Mouse (Mus musculus): ENCODE measurements around the gene Fam234b. TPM values are rescaled to one million over a fixed set of nuclear protein-coding genes. Genes with fewer than 3 reads are reported as not detected.

Fam234b gene
- polyA plus RNA-seq, 1 experiment, result 357 TPM

GRCm38 (mm10) chr6:135161356-135161755 is 36.4 kb upstream of the Fam234b start:
- 90% methylated on average over 4 of the region's 4 CpGs for WGBS
- Histone ChIP-seq H3K27ac (ENCODE audit: insufficient read depth, low read depth, low read length) (no peak overlapping the region), H3K4me1 (ENCODE audit: control insufficient read depth, insufficient read depth, low read length) (peaks cover 6% of the 10 kb centered on the region), H3K4me3 (ENCODE audit: insufficient read depth, low read depth, low read length) (no peak overlapping the region)
- no peak for TF ChIP-seq CTCF (IDR thresholded peaks at IDR 0.05; ENCODE audit: insufficient read depth, low read depth, low read length)
- no peak for TF ChIP-seq POLR2A (IDR thresholded peaks at IDR 0.05; ENCODE audit: insufficient read depth, low read depth, low read length)

GRCm38 (mm10) chr6:135162311-135162710 is 35.5 kb upstream of the Fam234b start:
- H3K27ac ChIP-seq (ENCODE audit: insufficient read depth, low read depth, low read length), result no peak overlapping the region
- 93% methylated on average over 3 of the region's 3 CpGs for WGBS
- no peak overlapping the region for H3K4me3 ChIP-seq (ENCODE audit: insufficient read depth, low read depth, low read length)
- H3K4me1 ChIP-seq (ENCODE audit: control insufficient read depth, insufficient read depth, low read length), result peaks cover 8% of the 10 kb centered on the region
- TF ChIP-seq POLR2A (IDR thresholded peaks at IDR 0.05; ENCODE audit: insufficient read depth, low read depth, low read length), result no peak
- TF ChIP-seq CTCF (IDR thresholded peaks at IDR 0.05; ENCODE audit: insufficient read depth, low read depth, low read length), result no peak

DNA sequence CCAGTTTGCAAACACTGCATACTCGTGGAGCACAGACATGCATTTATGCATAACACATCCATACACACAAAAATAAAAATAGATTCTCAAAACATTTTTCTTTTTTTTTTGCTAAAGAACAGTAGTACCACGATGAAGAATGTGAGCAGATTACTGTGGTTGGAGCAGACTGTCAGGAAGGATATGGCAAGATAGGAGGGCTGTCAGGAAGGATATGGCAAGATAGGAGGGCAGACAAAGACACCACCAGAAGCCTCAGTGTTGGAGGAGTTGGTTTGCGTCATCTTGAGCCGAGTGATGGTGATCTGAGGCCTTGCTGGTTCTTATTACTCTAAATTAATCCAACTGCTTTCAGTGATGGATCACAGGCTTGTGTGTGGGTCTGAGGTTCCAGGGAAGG is 34.9 kb upstream of the Fam234b start:
- TF ChIP-seq CTCF (IDR thresholded peaks at IDR 0.05; ENCODE audit: insufficient read depth, low read depth, low read length) (no peak), POLR2A (IDR thresholded peaks at IDR 0.05; ENCODE audit: insufficient read depth, low read depth, low read length) (no peak)

DNA sequence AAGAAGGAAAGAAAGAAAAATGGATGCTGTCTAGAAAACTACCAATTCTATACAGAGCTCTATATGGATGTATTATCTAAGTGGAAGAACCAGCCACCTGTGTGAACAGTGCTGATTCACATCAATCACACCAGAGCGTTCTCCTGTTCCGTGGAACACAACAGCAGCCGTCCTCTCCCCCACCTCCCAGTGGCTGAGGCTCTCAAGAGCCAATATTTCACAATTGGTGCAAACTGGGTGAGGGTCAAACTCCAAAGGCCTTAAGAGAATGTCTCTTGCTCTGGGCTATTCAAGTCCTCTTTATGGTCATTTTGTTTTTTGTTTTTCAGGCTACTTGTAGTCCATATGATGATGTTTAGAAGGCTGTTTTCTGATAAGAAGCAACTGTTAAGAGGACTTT is 32.6 kb upstream of the Fam234b start:
- H3K4me3 ChIP-seq (ENCODE audit: insufficient read depth, low read depth, low read length), result no peak overlapping the region
- 93% methylated on average over 3 of the region's 3 CpGs for WGBS
- H3K4me1 ChIP-seq (ENCODE audit: control insufficient read depth, insufficient read depth, low read length), result peaks cover 18% of the 10 kb centered on the region
- TF ChIP-seq CTCF (IDR thresholded peaks at IDR 0.05; ENCODE audit: insufficient read depth, low read depth, low read length) (no peak), POLR2A (IDR thresholded peaks at IDR 0.05; ENCODE audit: insufficient read depth, low read depth, low read length) (no peak)
- no peak overlapping the region for H3K27ac ChIP-seq (ENCODE audit: insufficient read depth, low read depth, low read length)

More for the DNA sequence above, 34.9 kb upstream of the Fam234b start:
- Histone ChIP-seq H3K4me1 (ENCODE audit: control insufficient read depth, insufficient read depth, low read length) (peaks cover 13% of the 10 kb centered on the region), H3K27ac (ENCODE audit: insufficient read depth, low read depth, low read length) (0 out of 2 replicates have a peak overlapping the region, but pooled peaks have one; percentile 17), H3K4me3 (ENCODE audit: insufficient read depth, low read depth, low read length) (no peak overlapping the region)
- 51% methylated on average over 4 of the region's 4 CpGs for WGBS

- H3K4me1 ChIP-seq (ENCODE audit: control insufficient read depth, insufficient read depth, low read length), result peaks cover 18% of the 10 kb centered on the region
- H3K4me3 ChIP-seq (ENCODE audit: insufficient read depth, low read depth, low read length), result no peak overlapping the region
- H3K27ac ChIP-seq (ENCODE audit: insufficient read depth, low read depth, low read length), result no peak overlapping the region
- TF ChIP-seq CTCF (IDR thresholded peaks at IDR 0.05; ENCODE audit: insufficient read depth, low read depth, low read length), result no peak
- no peak for TF ChIP-seq POLR2A (IDR thresholded peaks at IDR 0.05; ENCODE audit: insufficient read depth, low read depth, low read length)
- WGBS, result 91% methylated on average over 2 of the region's 2 CpGs
These were observed 32.1 kb upstream of the Fam234b start for GRCm38 (mm10) chr6:135165706-135166105.

GRCm38 (mm10) chr6:135166262-135166661 is 31.5 kb upstream of the Fam234b start:
- no peak overlapping the region for H3K27ac ChIP-seq (ENCODE audit: insufficient read depth, low read depth, low read length)
- WGBS, result 92% methylated on average over 3 of the region's 3 CpGs
- H3K4me3 ChIP-seq (ENCODE audit: insufficient read depth, low read depth, low read length), result no peak overlapping the region
- TF ChIP-seq CTCF (IDR thresholded peaks at IDR 0.05; ENCODE audit: insufficient read depth, low read depth, low read length) (no peak), POLR2A (IDR thresholded peaks at IDR 0.05; ENCODE audit: insufficient read depth, low read depth, low read length) (no peak)
- H3K4me1 ChIP-seq (ENCODE audit: control insufficient read depth, insufficient read depth, low read length), result peaks cover 18% of the 10 kb centered on the region

- no peak for TF ChIP-seq CTCF (IDR thresholded peaks at IDR 0.05; ENCODE audit: insufficient read depth, low read depth, low read length)
- no peak for TF ChIP-seq POLR2A (IDR thresholded peaks at IDR 0.05; ENCODE audit: insufficient read depth, low read depth, low read length)
- 79% methylated on average over 5 of the region's 5 CpGs for WGBS
- Histone ChIP-seq H3K4me1 (ENCODE audit: control insufficient read depth, insufficient read depth, low read length) (peaks cover 18% of the 10 kb centered on the region), H3K27ac (ENCODE audit: insufficient read depth, low read depth, low read length) (no peak overlapping the region), H3K4me3 (ENCODE audit: insufficient read depth, low read depth, low read length) (no peak overlapping the region)
These were observed 31.1 kb upstream of the Fam234b start for GRCm38 (mm10) chr6:135166712-135167111.

DNA sequence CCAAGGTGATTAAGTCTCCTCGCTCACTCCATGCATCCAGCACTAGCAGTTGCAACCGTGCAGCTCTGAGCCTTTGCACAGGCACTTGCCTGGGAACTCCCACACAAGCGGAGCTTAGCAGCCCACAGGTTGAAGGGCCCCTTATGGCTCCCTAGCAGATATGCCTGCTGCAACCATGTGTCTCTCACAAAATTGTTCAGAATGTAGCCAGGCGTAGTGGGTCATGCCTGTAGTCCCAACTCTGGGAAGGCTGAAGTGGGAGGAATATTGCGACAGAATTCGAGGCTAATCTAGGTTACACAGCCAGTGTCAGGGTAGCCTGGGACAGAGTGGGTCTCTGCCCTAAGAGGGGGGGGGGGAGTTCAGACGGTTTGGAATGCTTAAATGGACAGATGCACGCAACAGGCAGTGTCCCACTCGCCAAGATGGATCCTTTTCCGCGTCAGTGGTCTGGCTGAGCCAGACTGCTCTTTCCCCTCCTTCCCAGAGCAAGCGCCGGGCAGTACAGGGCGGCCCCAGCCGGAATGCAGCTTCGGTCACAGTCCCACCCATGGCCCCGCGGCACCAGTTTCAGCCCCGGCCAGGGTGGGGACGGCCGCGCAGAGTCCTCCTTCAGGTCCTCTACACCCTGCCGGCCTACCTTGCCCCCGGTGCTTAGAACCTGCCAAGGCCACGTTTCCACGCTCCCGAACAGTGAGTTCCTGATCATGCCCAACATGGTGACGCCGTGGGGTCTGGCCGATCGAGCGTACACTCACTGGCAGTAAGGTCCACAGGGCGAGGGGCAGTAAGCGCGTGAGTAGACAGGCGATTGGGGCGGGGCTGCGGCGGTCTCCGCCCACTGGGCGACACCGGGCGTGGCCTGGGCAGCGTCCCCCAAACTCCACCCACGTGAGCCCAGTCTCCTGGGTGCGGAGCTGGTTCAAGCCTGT is 30.1 kb upstream of the Fam234b start:
- Histone ChIP-seq H3K27ac (ENCODE audit: insufficient read depth, low read depth, low read length) (no peak overlapping the region), H3K4me3 (ENCODE audit: insufficient read depth, low read depth, low read length) (peak overlapping the region; percentile 49), H3K4me1 (ENCODE audit: control insufficient read depth, insufficient read depth, low read length) (peaks cover 18% of the 10 kb centered on the region)
- WGBS, result 8% methylated on average over 46 of the region's 46 CpGs
- TF ChIP-seq CTCF (IDR thresholded peaks at IDR 0.05; ENCODE audit: insufficient read depth, low read depth, low read length), result no peak
- TF ChIP-seq POLR2A (IDR thresholded peaks at IDR 0.05; ENCODE audit: insufficient read depth, low read depth, low read length), result no peak

- whole genome bisulfite sequencing, result 88% methylated on average over 6 of the region's 6 CpGs
- no peak for TF ChIP-seq CTCF (IDR thresholded peaks at IDR 0.05; ENCODE audit: insufficient read depth, low read depth, low read length)
These were observed 29.3 kb upstream of the Fam234b start for GRCm38 (mm10) chr6:135168471-135168870.

More at GRCm38 (mm10) chr6:135168471-135168870, 29.3 kb upstream of the Fam234b start:
- Histone ChIP-seq H3K4me1 (ENCODE audit: control insufficient read depth, insufficient read depth, low read length) (peaks cover 12% of the 10 kb centered on the region), H3K4me3 (ENCODE audit: insufficient read depth, low read depth, low read length) (peak overlapping the region; percentile 49), H3K27ac (ENCODE audit: insufficient read depth, low read depth, low read length) (no peak overlapping the region)
